Mouse (Mus musculus): ENCODE measurements around the gene Ywhaq. TPM values are rescaled to one million over a fixed set of nuclear protein-coding genes. Genes with fewer than 3 reads are reported as not detected.

Gene Ywhaq
- polyA plus RNA-seq, 1 experiment from 2014 or later: 917 TPM

Other genes starting within 250 kb of the Ywhaq start
- 137 and 144 TPM in 2 replicates for gene Cpsf3, start 132.2 kb downstream of the Ywhaq start, polyA plus RNA-seq (2014; fragmentation: Nextera tagmentation; extraction: Ambion mirVana)
- gene Itgb1bp1, start 131.4 kb downstream of the Ywhaq start, polyA plus RNA-seq (2014; fragmentation: Nextera tagmentation; extraction: Ambion mirVana): 41.8 and 42.9 TPM in 2 replicates
- 61.6 and 63.0 TPM in 2 replicates for gene Iah1, start 101.2 kb downstream of the Ywhaq start, polyA plus RNA-seq (2014; fragmentation: Nextera tagmentation; extraction: Ambion mirVana)
- gene Adam17, start 44.0 kb downstream of the Ywhaq start, polyA plus RNA-seq (2014; fragmentation: Nextera tagmentation; extraction: Ambion mirVana): 41.7 and 44.4 TPM in 2 replicates